Mouse (Mus musculus) kidney, adult 2 months (tissue): ENCODE measurements at regions not wholly inside any gene's neighbourhood (a gene's known extent, or its start where the extent isn't known, plus 50 kb on each side); places are given as distances from the start of the nearest gene placed in this dataset.

Experiments
- DNase-seq: peaks from one replicate; pipeline ENCODE4 v3.0.0; 2021
- H3K27ac ChIP-seq: fragments of 200-500 bp; 2 replicates; pipeline ENCODE4 v1.5.1; 2012; ENCODE audit warnings: low read depth, low read length, control low read depth, inconsistent platforms; ENCODE audit not compliant: insufficient read depth
- H3K27me3 ChIP-seq: fragments of 200-500 bp; replicated peaks from 2 replicates; pipeline ENCODE4 v1.6.1; 2012; ENCODE audit warnings: mild to moderate bottlenecking, moderate library complexity, low read length, inconsistent platforms; ENCODE audit not compliant: control insufficient read depth, insufficient read depth
- H3K36me3 ChIP-seq: fragments of 200-500 bp; 2 replicates; pipeline ENCODE4 v1.6.1; 2012; ENCODE audit warnings: mild to moderate bottlenecking, moderate library complexity, low read length, inconsistent platforms; ENCODE audit not compliant: control insufficient read depth, insufficient read depth
- H3K4me1 ChIP-seq: fragments of 200-500 bp; 2 replicates; pipeline ENCODE4 v1.6.1; 2011; ENCODE audit warnings: low read length; ENCODE audit not compliant: control insufficient read depth, insufficient read depth
- H3K4me3 ChIP-seq: fragments of 200-500 bp; 2 replicates; pipeline ENCODE4 v1.5.1; 2011; ENCODE audit warnings: mild to moderate bottlenecking, low read depth, low read length, control low read depth; ENCODE audit not compliant: insufficient read depth
- CTCF ChIP-seq: fragments of 200-500 bp; conservative IDR thresholded peaks from 2 replicates; pipeline ENCODE4 v1.5.1; 2011; ENCODE audit warnings: low read depth, mild to moderate bottlenecking, control low read depth, low read length, moderate library complexity, mixed read lengths; ENCODE audit not compliant: insufficient read depth, insufficient read length
- POLR2A ChIP-seq: fragments of 200-500 bp; IDR thresholded peaks from one replicate; pipeline ENCODE4 v1.6.1; 2011; ENCODE audit warnings: low read depth, low read length, control low read depth
- WGBS: fragments of 180-500 bp; shearing (Covaris S2); methylation state at CpG from one replicate; pipeline ENCODE4 v1.1.7; 2018; 5-methylcytosine and 5-hydroxymethylcytosine counted together

DNA sequence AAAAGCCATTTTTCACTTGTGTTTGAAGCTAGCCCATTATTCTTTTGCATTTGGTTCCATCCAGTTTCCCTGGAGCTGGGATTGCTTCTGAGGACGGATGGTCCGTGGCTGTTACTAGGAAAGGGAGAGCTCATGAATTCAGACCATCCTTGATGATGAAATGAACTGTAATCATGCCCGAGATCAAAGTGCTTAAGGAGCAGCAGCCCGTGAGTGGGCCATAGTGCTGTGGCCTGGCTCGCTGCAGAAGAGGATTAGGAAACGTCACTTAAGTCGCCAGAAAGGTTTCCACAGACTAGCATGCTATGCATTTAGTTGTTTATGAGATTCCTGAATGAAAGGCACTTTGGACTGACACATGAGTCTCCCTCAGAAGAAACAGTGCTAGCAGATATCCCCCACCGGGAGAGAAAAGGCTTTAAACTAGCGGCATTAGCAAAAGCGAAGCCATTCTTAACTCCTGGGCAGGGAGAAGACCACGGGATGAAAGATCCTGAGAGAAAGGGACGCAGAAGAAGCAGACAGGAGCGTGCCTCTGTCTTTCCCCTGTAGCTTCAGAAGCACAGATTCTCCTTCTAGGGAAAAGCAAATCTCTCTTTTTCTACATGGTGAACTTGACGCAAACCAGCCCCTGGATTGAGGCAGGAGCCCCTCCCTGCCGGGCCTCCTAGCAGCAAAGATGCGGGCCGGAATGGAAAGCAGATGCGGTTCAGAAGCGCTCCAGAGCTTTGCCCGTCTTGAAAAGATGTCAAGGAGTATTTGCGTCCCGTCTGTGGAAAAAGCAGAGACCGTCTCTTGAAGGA lies 187.3 kb upstream of the Lef1 start:
- no peak overlapping the region for H3K4me3 ChIP-seq
- no peaks in the 10 kb centered on the region for H3K4me1 ChIP-seq
- DNase-seq: no peak
- no peaks in the 10 kb centered on the region for H3K27me3 ChIP-seq
- no peaks in the 10 kb centered on the region for H3K36me3 ChIP-seq
- no peak overlapping the region for H3K27ac ChIP-seq
- no peak for TF ChIP-seq CTCF
- TF ChIP-seq POLR2A: no peak
- WGBS: 24% methylated on average over 23 of the region's 23 CpGs

DNA sequence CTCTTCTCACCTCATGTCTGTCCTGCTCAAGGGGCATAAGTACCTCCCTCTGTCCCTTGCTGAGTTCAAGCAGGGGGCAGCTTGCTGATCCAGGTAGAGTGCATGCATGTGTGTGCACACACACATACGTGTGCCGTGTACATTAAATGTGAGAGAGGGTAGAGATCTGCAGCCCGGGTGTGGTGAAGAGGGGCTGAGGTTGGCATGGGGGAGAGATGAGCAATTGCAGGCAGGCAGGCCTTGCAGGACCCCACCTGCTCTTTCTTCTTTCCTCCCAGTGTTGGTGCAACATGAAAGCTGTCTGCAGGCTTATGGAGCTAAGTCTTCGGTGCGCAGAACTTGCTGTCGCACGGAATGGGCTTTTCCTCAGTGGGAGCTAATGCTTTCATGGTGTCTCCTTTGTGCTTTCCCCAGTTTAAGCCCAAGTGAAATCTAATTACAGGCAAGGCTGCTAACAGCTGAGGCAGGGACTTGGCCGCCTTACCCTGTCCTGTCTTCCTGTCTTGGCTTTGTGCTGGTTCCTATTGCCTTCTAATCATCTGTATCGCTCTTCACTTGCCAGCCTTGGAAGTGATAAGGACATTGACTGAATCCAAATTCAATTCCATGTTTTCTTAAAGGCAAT lies 188.5 kb upstream of the Lef1 start:
- no peak for DNase-seq
- TF ChIP-seq POLR2A (no peak), CTCF (no peak)
- 91% methylated on average over 9 of the region's 9 CpGs for WGBS
- Histone ChIP-seq H3K27me3 (no peaks in the 10 kb centered on the region), H3K36me3 (no peaks in the 10 kb centered on the region), H3K4me1 (no peaks in the 10 kb centered on the region), H3K27ac (no peak overlapping the region), H3K4me3 (no peak overlapping the region)

DNA sequence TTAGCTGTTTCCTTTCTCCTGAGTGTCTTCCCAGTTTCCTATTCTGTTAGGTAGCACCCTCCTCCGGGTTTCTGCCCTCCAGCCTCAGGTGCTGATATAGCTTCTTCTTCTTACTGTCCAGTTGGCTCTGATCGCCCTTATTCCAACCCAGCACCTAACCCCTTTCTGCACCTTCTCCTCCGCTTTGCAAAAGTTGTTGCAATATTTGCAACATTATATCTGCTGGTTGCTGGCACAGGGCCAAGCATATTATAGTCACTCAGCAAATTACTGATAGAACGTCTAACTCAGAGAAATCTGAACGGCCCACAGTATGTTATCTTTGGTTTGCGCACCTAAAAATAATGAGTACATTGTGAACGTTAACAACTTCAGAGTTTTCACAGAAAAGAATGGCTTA lies 183.6 kb upstream of the Rpl34 start:
- Histone ChIP-seq H3K4me3 (no peak overlapping the region), H3K36me3 (no peaks in the 10 kb centered on the region), H3K27me3 (no peaks in the 10 kb centered on the region), H3K27ac (no peak overlapping the region), H3K4me1 (no peaks in the 10 kb centered on the region)
- no peak for DNase-seq
- TF ChIP-seq POLR2A (no peak), CTCF (no peak)
- WGBS: 73% methylated on average over 7 of the region's 7 CpGs

DNA sequence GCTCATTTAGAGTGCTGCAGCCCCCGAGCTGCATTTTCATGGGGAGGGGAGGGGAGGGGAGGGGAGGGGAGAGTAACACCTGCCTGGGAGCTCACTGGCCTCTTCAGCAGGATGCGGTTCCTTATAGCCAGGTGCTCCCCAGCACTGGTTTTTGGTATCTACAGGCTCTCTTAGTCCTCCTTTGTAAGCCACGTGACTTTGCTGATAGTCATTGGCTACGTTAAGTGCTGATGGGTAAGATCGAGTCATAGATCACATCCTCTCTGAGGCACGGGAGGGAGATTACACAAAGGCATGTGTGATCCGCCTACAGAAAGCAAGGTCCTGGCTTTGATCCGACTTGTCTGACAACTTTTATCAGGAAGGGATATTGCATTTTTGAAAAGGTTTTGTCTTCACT lies 174.9 kb upstream of the Rpl34 start:
- Histone ChIP-seq H3K4me3 (no peak overlapping the region), H3K36me3 (no peaks in the 10 kb centered on the region), H3K4me1 (no peaks in the 10 kb centered on the region), H3K27me3 (no peaks in the 10 kb centered on the region), H3K27ac (no peak overlapping the region)
- no peak for DNase-seq
- TF ChIP-seq POLR2A: no peak
- TF ChIP-seq CTCF: no peak
- 48% methylated on average over 8 of the region's 8 CpGs for WGBS

DNA sequence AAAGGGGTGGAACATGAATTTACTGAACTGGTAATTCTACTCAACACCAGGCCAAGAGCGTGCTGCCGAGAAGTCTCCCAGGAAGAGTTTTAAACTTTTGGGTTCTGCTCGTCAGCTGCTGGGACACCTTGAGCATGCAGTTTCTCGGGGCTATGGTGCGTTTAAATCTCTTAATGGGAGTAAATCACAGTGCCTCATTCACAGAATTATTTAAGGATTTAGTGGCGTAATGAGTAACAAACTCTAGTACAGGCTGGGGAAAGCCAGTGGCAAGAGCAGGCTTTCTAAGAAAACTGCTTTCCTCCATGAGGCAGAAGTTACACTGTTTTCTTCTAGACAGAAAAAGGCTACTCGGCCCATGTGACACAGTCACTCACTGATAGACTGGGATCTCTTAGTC lies 173.1 kb upstream of the Rpl34 start:
- TF ChIP-seq POLR2A (no peak), CTCF (no peak)
- no peak for DNase-seq
- Histone ChIP-seq H3K27me3 (no peaks in the 10 kb centered on the region), H3K36me3 (no peaks in the 10 kb centered on the region), H3K27ac (no peak overlapping the region), H3K4me3 (no peak overlapping the region), H3K4me1 (no peaks in the 10 kb centered on the region)
- 67% methylated on average over 7 of the region's 7 CpGs for WGBS

DNA sequence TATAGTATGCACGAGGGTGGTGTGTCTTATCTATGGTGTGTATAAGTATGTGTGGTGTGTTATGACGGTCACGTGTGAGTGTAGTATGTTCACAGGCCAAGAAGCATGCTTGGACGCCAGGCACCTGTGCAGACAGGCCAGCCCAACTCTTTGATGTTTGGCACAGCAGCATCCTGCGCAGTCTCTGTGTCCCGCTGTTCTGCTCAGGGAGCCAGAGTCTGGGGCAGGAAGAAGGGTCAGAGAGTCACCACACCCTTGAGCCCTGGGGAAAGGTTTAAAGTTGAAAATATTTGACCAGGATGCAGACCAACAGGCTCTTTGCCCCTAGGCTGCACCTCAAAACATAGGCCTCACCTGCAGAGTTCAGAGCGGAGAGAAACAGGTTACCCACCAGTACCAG lies 172.2 kb upstream of the Rpl34 start:
- no peaks in the 10 kb centered on the region for H3K4me1 ChIP-seq
- DNase-seq: no peak
- no peaks in the 10 kb centered on the region for H3K36me3 ChIP-seq
- no peak overlapping the region for H3K4me3 ChIP-seq
- WGBS: 91% methylated on average over 7 of the region's 7 CpGs
- no peak overlapping the region for H3K27ac ChIP-seq
- no peak for TF ChIP-seq CTCF
- no peak for TF ChIP-seq POLR2A
- no peaks in the 10 kb centered on the region for H3K27me3 ChIP-seq

DNA sequence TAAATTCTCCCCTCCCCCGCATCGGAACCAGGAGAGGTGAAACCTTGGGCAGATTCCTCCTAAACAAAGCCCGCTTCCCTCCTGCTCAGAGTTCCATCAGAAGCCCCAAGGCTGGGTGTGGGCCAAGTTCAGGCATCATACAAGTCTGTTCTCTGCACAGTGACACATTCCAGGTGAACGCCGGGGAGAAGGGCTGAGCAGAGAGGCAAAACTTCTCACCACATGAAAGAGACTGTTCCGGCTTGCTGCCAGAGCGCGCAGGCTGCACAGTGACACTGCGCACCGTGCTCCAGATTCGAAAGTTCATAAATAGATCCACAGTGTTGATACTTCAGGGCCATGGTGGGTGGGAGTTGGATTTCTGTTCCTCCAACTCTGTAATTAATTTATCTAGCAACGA lies 171.1 kb upstream of the Rpl34 start:
- H3K4me1 ChIP-seq: no peaks in the 10 kb centered on the region
- no peak overlapping the region for H3K27ac ChIP-seq
- no peaks in the 10 kb centered on the region for H3K27me3 ChIP-seq
- TF ChIP-seq POLR2A: no peak
- no peak for TF ChIP-seq CTCF
- H3K36me3 ChIP-seq: no peaks in the 10 kb centered on the region
- H3K4me3 ChIP-seq: no peak overlapping the region
- DNase-seq: no peak
- WGBS: 77% methylated on average over 12 of the region's 12 CpGs
